Mouse (Mus musculus) heart, postnatal 10 days (tissue): ENCODE measurements around the gene Ints6l. TPM values are rescaled to one million over a fixed set of nuclear protein-coding genes. Genes with fewer than 3 reads are reported as not detected.
"Not testable (repeated sequence)": the region's sequence is repeated elsewhere in the genome, so short reads cannot be mapped to it uniquely, and the experiment has no call there.

Source experiments
- DNase-seq, 2 experiments: peaks; one replicate each; pipeline ENCODE4 v3.0.0; 2021
- intact Hi-C: fragments of 180-260 bp; cut with DNase I; formaldehyde crosslinking; loops from one replicate; pipeline ENCODE4 v1.15.1; 2025
- total RNA-seq, 2 experiments: library from RNA; stranded (reverse); gene quantifications; 2 replicates each; pipeline ENCODE4 v1.2.3; 2021

The Ints6l gene
- total RNA-seq, 2 experiments from 2014 or later, result 15.1 to 15.3 TPM

DNA sequence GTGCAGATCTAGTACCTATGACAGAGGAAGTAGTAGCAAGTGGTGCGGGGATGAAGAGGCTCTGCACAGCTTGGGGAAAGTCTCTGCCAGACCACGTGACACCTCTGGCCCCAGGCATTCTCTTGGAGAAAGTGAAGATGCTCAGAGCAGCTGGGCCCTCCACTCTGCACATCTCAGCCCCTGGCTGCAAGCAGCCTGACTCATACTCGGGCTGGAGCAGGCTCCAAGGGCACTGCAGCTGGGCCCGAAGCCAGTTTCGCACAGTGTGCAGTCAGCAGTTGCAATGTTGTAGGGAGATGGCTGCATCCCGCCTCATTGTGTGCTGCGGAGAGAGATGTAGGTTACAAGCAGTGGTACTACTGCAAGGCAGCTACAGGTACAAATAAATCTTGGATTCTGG, 42.6 kb downstream of the Ints6l start:
- peak; percentile 3 to 4 for DNase-seq
- intact Hi-C loops, result no loop called here

DNA sequence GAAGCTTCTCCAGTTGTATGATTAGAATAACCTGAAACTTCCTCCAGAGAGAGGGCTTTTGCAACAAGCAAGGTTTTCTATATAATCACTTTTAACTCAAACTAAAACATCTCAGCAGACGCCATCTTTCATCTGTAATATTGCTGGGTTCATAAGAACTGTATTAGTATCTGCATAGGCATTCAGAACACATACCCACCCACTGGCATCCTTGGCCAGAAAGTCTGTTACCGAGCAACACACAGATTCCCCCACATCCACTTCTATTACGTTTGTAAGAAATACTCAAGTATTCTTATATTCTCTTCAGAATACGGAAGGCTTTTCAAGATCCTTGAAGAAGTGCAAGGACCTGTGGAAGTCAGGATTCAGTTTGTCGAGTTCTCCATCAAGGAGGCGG, 69.8 kb downstream of the Ints6l start, which contains the start of gene Gm10477:
Gene Gm10477 (plus strand): TSS at position 301 of the 400 bp plus-strand sequence.
- intact Hi-C loops, DNase-seq: not testable (repeated sequence)

DNA sequence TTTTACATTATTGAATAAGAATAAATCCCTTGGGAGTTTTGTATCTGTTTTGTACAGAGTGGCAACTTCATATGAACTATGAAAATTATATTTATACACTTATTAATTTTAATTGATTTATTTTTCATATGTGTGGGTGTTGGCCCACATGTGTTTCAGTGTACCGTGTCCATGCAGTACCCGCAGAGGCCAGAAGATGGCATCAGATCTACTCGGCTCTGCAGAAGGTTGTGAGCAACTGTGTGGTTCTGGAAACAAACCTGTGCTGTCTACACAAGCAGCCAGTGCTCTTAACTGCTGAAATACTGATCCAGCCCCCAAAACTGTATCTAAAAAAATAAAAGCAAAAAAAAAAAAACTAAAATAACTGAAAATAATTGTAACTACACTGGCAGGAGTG, 76.6 kb downstream of the Ints6l start:
- intact Hi-C loops, result no loop called here
- peak; percentile 58 to 72 for DNase-seq

DNA sequence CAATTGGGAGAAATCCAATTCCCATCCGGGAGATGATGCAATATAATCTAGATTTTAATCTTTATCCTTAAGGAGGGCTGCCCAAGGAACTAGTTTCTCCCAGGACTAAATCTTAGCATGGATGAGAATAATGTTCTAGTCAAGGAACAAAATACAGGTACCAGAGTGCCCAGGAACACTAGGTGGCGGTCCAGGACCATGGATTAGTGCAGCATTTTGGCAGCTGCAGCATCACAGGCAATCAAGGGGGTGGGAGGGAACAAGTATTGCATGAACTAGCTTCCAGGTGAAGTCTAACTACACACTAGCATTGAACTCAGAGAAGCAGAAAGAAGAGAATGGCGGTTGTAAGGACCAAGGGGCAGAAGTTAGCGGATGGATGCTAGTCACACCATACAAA, 82.5 kb downstream of the Ints6l start:
- peak; percentile 16 to 32 for DNase-seq
- intact Hi-C loops, result loop anchor here (5.0 kb wide), 1 partner anchor 300 kb away; no protein-coding TSS in a partner anchor

DNA sequence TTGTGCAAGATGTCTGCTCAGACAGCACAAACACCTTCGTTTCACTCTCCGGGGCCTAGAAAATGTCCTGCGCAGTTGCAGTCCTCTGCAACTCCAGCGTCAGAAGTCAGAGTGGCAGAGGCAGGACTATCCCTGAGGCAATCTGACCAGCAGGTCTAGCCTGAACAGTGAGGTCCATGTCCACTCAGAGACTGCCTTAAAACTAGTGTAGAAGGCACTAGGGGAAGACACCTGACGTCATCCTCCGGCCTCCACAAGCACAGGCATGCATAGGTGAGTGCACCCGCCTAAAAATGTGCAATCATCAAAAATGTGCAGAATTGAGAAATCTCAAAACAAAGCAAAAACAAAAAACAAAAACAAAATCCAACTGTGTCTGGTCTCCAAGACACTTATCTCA, 94.8 kb downstream of the Ints6l start, which contains the start of gene Gm648:
Gene Gm648 (minus strand): TSS at position 101 of the 400 bp plus-strand sequence.
- DNase-seq, result no peak
- intact Hi-C loops, result no loop called here

DNA sequence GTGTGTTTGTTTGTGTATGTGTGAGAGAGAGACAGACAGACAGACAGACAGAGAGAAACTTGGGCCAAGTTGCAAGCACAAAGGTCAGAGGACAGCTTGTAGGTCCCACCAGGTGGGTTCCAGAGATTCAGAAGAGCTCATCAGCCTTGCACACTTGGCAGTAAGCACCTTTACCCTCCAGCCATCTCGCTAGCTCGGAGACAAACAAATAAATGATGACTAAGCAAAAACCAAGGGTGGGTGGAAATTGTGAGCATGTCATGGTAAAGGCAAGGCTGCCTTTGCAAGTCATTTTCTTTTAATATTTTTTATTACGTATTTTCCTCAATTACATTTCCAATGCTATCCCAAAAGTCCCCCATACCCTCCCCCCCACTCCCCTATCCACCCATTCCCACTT, 98.9 kb downstream of the Ints6l start:
- DNase-seq, result no peak

More for the DNA sequence above, 98.9 kb downstream of the Ints6l start:
- intact Hi-C loops, result no loop called here

Other genes with a start within 250 kb of the Ints6l start
- gene Gm773, start 242.0 kb upstream of the Ints6l start, total RNA-seq, result not detected
- gene Zfp449, start 108.5 kb upstream of the Ints6l start, total RNA-seq, result 1 to 10 TPM; 5.5 to 6.5 TPM
- gene Smim10l2a, start 80.3 kb upstream of the Ints6l start, total RNA-seq, result under 1 TPM; 0.42 to 0.45 TPM
- gene Gm2174, start 6.9 kb upstream of the Ints6l start, total RNA-seq, result under 1 TPM in 1 of 2 experiments, not detected in 1; 0.93 TPM
- not detected for gene Gm10477, start 69.9 kb downstream of the Ints6l start, total RNA-seq
- gene Gm648, start 94.7 kb downstream of the Ints6l start, total RNA-seq, result not detected
- gene Mmgt1, start 143.2 kb downstream of the Ints6l start, total RNA-seq, result 10 to 100 TPM; 27.4 TPM
- 10 to 100 TPM; 14.7 to 17.1 TPM for gene Slc9a6, start 154.9 kb downstream of the Ints6l start, total RNA-seq